Mouse (Mus musculus) heart, postnatal 0 days (tissue): ENCODE data around the gene Cacnb4. TPM values are rescaled to one million over a fixed set of nuclear protein-coding genes. Genes with fewer than 3 reads are reported as not detected.
A peak's percentile ranks its signal among the peaks of the same experiment; 100 is the strongest.

Experiments used
- ATAC-seq: fragments of 200-750 bp; cut with Nextera tagmentation; 2 replicates; pipeline ENCODE4 v1.8.0; 2017; ENCODE audit warnings: low read depth, moderate number of reproducible peaks, moderate library complexity; ENCODE audit not compliant: insufficient read depth
- DNase-seq: peaks from one replicate; pipeline ENCODE4 v3.0.0-alpha.2; 2016; ENCODE audit warnings: low spot score
- H3K27ac ChIP-seq: fragments of 300-500 bp; sonication (generic); 2 replicates; pipeline ENCODE4 v1.5.1; 2014; ENCODE audit warnings: low read depth, mild to moderate bottlenecking
- H3K27me3 ChIP-seq: fragments of 300-500 bp; sonication (generic); 2 replicates; pipeline ENCODE4 v1.6.1; 2014; ENCODE audit warnings: low read length, mixed read lengths; ENCODE audit not compliant: control insufficient read depth, insufficient read depth
- H3K36me3 ChIP-seq: fragments of 300-500 bp; sonication (generic); replicated peaks from 2 replicates; pipeline ENCODE4 v1.6.1; 2014; ENCODE audit warnings: low read length, mixed read lengths; ENCODE audit not compliant: control insufficient read depth, insufficient read depth
- H3K4me1 ChIP-seq: fragments of 300-500 bp; sonication (generic); 2 replicates; pipeline ENCODE4 v1.6.1; 2014; ENCODE audit warnings: antibody characterized with exemption; ENCODE audit not compliant: control insufficient read depth, insufficient read depth
- H3K4me2 ChIP-seq: fragments of 300-500 bp; sonication (generic); 2 replicates; pipeline ENCODE4 v1.6.1; 2014; ENCODE audit warnings: low read depth, mild to moderate bottlenecking, low read length, moderate library complexity
- H3K4me3 ChIP-seq: fragments of 300-500 bp; sonication (generic); 2 replicates; pipeline ENCODE4 v1.5.1; 2014; ENCODE audit warnings: low read depth, low read length
- H3K9ac ChIP-seq: fragments of 300-500 bp; sonication (generic); replicated peaks from 2 replicates; pipeline ENCODE4 v1.6.1; 2014; ENCODE audit warnings: low read depth, low read length, mixed read lengths
- H3K9me3 ChIP-seq: fragments of 300-500 bp; sonication (generic); replicated peaks from 2 replicates; pipeline ENCODE4 v1.6.1; 2016; ENCODE audit warnings: low read length; ENCODE audit not compliant: control insufficient read depth
- CTCF ChIP-seq: IDR thresholded peaks from 2 replicates; pipeline ENCODE4 v1.5.1; 2016; ENCODE audit warnings: antibody characterized with exemption, control low read depth, low read depth
- EP300 ChIP-seq: IDR thresholded peaks from 2 replicates; pipeline ENCODE4 v1.6.1; 2016; ENCODE audit warnings: antibody characterized with exemption, low read depth
- WGBS: fragments of 180-500 bp; shearing (Covaris S2); extraction: QIAGEN DNeasy Blood & Tissue Kit; methylation state at CpG from one replicate; pipeline ENCODE4 v1.1.7; 2014; 5-methylcytosine and 5-hydroxymethylcytosine counted together
- polyA plus RNA-seq: library from polyadenylated mRNA; unstranded; fragments of >200 nt; fragmentation: Nextera tagmentation; extraction: Ambion mirVana; gene quantifications from 2 replicates; pipeline ENCODE4 v1.2.1, GENCODE M21; 2015
- total RNA-seq: library from RNA; depleted of rRNA; stranded (reverse); fragments of >200 nt; gene quantifications from 2 replicates; pipeline ENCODE4 v1.2.3, GENCODE M21; 2014; ENCODE audit warnings: low replicate concordance

Gene Cacnb4
- total and polyA plus RNA-seq, 2 experiments from 2014 or later, result 0.56 to 0.69 TPM

DNA sequence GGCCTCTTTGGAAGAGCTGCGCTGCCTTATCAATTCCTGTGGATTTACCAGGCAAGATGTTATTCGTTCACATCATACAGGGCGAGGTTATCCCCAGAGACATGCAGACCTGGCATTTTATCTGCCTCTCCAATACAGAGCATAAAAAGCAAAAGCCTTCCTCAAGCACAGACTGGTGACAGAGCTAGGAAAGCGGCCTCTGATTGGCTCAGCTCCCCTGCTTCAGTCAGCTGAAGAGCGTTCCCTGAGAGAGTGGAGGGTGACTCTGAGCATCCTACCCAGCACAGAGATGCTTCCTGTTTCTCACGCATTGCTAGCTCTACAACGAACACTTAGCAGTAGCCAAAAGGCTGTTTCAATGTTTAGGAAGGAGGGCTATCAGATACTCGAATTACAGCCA, 118.2 kb downstream of the Cacnb4 start:
- Histone ChIP-seq H3K36me3 (no peaks in the 10 kb centered on the region), H3K4me1 (no peaks in the 10 kb centered on the region), H3K9me3 (peaks cover 1% of the 10 kb centered on the region), H3K4me2 (peak overlapping the region; percentile 18; the same call in 1 of the 2 replicates), H3K9ac (no peak overlapping the region), H3K27me3 (no peaks in the 10 kb centered on the region), H3K27ac (no peak overlapping the region), H3K4me3 (no peak overlapping the region)
- 37% methylated on average over 8 of the region's 8 CpGs for WGBS
- TF ChIP-seq EP300, result no peak
- TF ChIP-seq CTCF, result no peak
- no peak for ATAC-seq
- no peak for DNase-seq

DNA sequence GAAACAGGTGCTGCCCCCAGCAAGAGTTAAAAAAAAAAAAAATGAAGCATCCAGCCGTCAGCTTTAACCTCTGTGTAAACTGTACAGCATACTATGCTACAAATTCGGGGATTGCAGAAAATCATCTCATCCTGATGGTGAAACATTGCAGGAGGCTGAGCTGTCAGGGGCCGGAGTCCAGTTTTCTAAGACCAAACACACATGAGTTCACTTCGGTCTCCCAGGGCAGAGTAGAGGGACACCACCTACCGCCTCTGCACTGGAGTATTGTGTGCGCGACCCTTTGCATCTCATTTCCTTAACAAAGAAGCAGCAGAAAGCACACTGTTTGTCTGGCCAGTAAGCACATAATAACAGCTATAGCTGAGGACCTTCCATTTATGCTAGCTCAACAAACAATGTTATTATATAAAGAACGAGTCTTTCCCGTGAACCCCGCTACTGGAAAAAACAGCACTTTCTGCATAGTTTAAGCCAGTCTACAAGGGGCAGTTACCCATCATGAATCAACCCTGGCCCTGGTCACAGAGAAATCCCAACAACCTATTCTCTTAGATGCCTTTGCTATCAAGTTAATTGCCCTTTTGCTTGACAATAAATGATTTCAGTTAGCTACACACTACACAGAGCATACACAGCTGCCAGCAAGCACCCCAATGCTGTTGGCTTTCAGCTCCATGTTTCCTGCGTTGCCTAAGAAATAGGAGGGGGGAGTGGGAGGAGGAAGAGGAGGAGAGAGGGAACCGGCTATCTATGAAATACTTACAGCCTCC, 118.9 kb downstream of the Cacnb4 start:
- DNase-seq (no peak), ATAC-seq (no peak)
- WGBS, result 76% methylated on average over 12 of the region's 12 CpGs
- Histone ChIP-seq H3K4me1 (no peaks in the 10 kb centered on the region), H3K27me3 (no peaks in the 10 kb centered on the region), H3K9ac (no peak overlapping the region), H3K36me3 (no peaks in the 10 kb centered on the region), H3K27ac (no peak overlapping the region), H3K9me3 (peaks cover 7% of the 10 kb centered on the region), H3K4me2 (peak overlapping the region; percentile 18; the same call in 1 of the 2 replicates), H3K4me3 (no peak overlapping the region)
- TF ChIP-seq EP300 (no peak), CTCF (no peak)

GRCm38 (mm10) chr2:52556961-52557326, 119.7 kb downstream of the Cacnb4 start:
- Histone ChIP-seq H3K27ac (no peak overlapping the region), H3K27me3 (no peaks in the 10 kb centered on the region), H3K9ac (no peak overlapping the region), H3K36me3 (no peaks in the 10 kb centered on the region), H3K4me3 (no peak overlapping the region), H3K4me2 (no peak overlapping the region), H3K9me3 (peaks cover 7% of the 10 kb centered on the region), H3K4me1 (no peaks in the 10 kb centered on the region)
- DNase-seq, result no peak
- TF ChIP-seq EP300 (no peak), CTCF (no peak)
- no peak for ATAC-seq
- WGBS, result 87% methylated on average over 4 of the region's 4 CpGs

GRCm38 (mm10) chr2:52556298-52556960, 120.2 kb downstream of the Cacnb4 start:
- no peaks in the 10 kb centered on the region for H3K27me3 ChIP-seq
- H3K36me3 ChIP-seq, result no peaks in the 10 kb centered on the region
- H3K4me1 ChIP-seq, result no peaks in the 10 kb centered on the region
- 83% methylated on average over 20 of the region's 20 CpGs for WGBS
- no peak overlapping the region for H3K27ac ChIP-seq
- H3K9ac ChIP-seq, result no peak overlapping the region
- no peak for DNase-seq
- TF ChIP-seq EP300 (no peak), CTCF (no peak)
- no peak overlapping the region for H3K4me3 ChIP-seq
- H3K9me3 ChIP-seq, result peaks cover 7% of the 10 kb centered on the region
- ATAC-seq, result no peak
- no peak overlapping the region for H3K4me2 ChIP-seq

GRCm38 (mm10) chr2:52548401-52548800, 128.2 kb downstream of the Cacnb4 start:
- no peaks in the 10 kb centered on the region for H3K36me3 ChIP-seq
- 89% methylated on average over 3 of the region's 3 CpGs for WGBS
- H3K4me3 ChIP-seq, result no peak overlapping the region
- no peak overlapping the region for H3K4me2 ChIP-seq
- no peaks in the 10 kb centered on the region for H3K4me1 ChIP-seq
- H3K27ac ChIP-seq, result no peak overlapping the region
- H3K27me3 ChIP-seq, result no peaks in the 10 kb centered on the region
- H3K9ac ChIP-seq, result no peak overlapping the region
- no peak for DNase-seq
- no peak for ATAC-seq
- TF ChIP-seq EP300 (no peak), CTCF (no peak)
- H3K9me3 ChIP-seq, result peaks cover 6% of the 10 kb centered on the region
